Mouse (Mus musculus): Measurements from ENCODE around the gene Zfp697. TPM values are rescaled to one million over a fixed set of nuclear protein-coding genes. Genes with fewer than 3 reads are reported as not detected.

Zfp697 gene
- polyA plus RNA-seq, 1 experiment = not detected

DNA sequence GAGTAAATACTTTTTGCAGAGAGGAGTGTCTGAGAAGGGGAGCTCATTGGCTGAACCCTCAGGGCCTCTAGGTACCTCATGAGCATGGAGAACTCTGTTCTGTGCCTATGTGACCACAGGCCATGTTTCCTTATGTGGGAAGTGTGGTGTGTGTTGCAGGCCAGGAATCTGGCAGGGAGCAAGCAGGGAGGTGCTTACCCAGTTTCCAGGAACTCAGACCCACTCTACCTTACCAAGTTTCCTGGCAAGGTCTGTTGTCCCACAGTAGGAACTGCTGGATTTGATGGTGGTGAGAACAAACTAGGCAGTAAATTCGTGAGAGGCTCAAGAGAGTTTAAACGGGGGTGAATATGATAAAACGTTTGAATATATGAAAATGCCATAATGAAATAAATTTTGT lies 16.2 kb upstream of the Zfp697 start:
- no peak overlapping the region for H3K27ac ChIP-seq (ENCODE audit: insufficient read depth, low read depth, low read length)
- no peaks in the 10 kb centered on the region for H3K4me1 ChIP-seq (ENCODE audit: control insufficient read depth, insufficient read depth, low read length)
- WGBS = 93% methylated on average over 3 of the region's 3 CpGs
- no peak for TF ChIP-seq CTCF (IDR thresholded peaks at IDR 0.05; ENCODE audit: insufficient read depth, low read depth, low read length)
- TF ChIP-seq POLR2A (IDR thresholded peaks at IDR 0.05; ENCODE audit: insufficient read depth, low read depth, low read length) = no peak
- H3K4me3 ChIP-seq (ENCODE audit: insufficient read depth, low read depth, low read length) = no peak overlapping the region

- 82% methylated on average over 4 of the region's 4 CpGs for WGBS
- Histone ChIP-seq H3K27ac (ENCODE audit: insufficient read depth, low read depth, low read length) (no peak overlapping the region), H3K4me1 (ENCODE audit: control insufficient read depth, insufficient read depth, low read length) (no peaks in the 10 kb centered on the region), H3K4me3 (ENCODE audit: insufficient read depth, low read depth, low read length) (no peak overlapping the region)
- no peak for TF ChIP-seq POLR2A (IDR thresholded peaks at IDR 0.05; ENCODE audit: insufficient read depth, low read depth, low read length)
- TF ChIP-seq CTCF (IDR thresholded peaks at IDR 0.05; ENCODE audit: insufficient read depth, low read depth, low read length) = no peak
Measured at GRCm38 (mm10) chr3:98366823-98367222, 15.4 kb upstream of the Zfp697 start.

GRCm38 (mm10) chr3:98368283-98368682 lies 14.0 kb upstream of the Zfp697 start:
- H3K4me3 ChIP-seq (ENCODE audit: insufficient read depth, low read depth, low read length) = no peak overlapping the region
- WGBS = 64% methylated on average over 4 of the region's 4 CpGs
- H3K4me1 ChIP-seq (ENCODE audit: control insufficient read depth, insufficient read depth, low read length) = no peaks in the 10 kb centered on the region
- H3K27ac ChIP-seq (ENCODE audit: insufficient read depth, low read depth, low read length) = no peak overlapping the region
- TF ChIP-seq POLR2A (IDR thresholded peaks at IDR 0.05; ENCODE audit: insufficient read depth, low read depth, low read length) = no peak
- TF ChIP-seq CTCF (IDR thresholded peaks at IDR 0.05; ENCODE audit: insufficient read depth, low read depth, low read length) = no peak

DNA sequence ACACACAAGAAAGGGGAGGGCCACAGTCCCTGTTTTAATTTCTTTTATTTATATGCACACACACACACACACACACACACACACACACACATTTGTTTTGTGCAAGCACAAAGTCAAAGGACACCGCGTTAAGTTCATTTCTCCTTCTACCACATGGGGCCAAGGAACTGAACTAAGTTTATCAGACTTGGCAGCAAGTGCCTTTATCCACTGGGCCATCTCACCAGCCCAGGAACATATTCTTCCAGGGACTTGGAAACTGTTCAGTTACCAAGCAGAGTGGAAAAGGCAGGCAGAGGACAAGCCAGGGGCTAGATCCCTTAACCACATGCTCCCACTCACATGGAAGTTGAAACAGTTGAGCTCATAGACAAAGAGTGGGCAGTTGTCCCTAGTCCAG lies 13.5 kb upstream of the Zfp697 start:
- 76% methylated on average over 2 of the region's 2 CpGs for WGBS
- no peaks in the 10 kb centered on the region for H3K4me1 ChIP-seq (ENCODE audit: control insufficient read depth, insufficient read depth, low read length)

GRCm38 (mm10) chr3:98374062-98374719 lies 8.1 kb upstream of the Zfp697 start:
- no peak overlapping the region for H3K4me3 ChIP-seq (ENCODE audit: insufficient read depth, low read depth, low read length)
- no peak for TF ChIP-seq CTCF (IDR thresholded peaks at IDR 0.05; ENCODE audit: insufficient read depth, low read depth, low read length)
- TF ChIP-seq POLR2A (IDR thresholded peaks at IDR 0.05; ENCODE audit: insufficient read depth, low read depth, low read length) = no peak
- 46% methylated on average over 3 of the region's 3 CpGs for WGBS
- no peak overlapping the region for H3K27ac ChIP-seq (ENCODE audit: insufficient read depth, low read depth, low read length)
- H3K4me1 ChIP-seq (ENCODE audit: control insufficient read depth, insufficient read depth, low read length) = no peaks in the 10 kb centered on the region

More for the DNA sequence above, 13.5 kb upstream of the Zfp697 start:
- H3K27ac ChIP-seq (ENCODE audit: insufficient read depth, low read depth, low read length) = no peak overlapping the region
- TF ChIP-seq POLR2A (IDR thresholded peaks at IDR 0.05; ENCODE audit: insufficient read depth, low read depth, low read length) = no peak
- TF ChIP-seq CTCF (IDR thresholded peaks at IDR 0.05; ENCODE audit: insufficient read depth, low read depth, low read length) = no peak
- H3K4me3 ChIP-seq (ENCODE audit: insufficient read depth, low read depth, low read length) = no peak overlapping the region

DNA sequence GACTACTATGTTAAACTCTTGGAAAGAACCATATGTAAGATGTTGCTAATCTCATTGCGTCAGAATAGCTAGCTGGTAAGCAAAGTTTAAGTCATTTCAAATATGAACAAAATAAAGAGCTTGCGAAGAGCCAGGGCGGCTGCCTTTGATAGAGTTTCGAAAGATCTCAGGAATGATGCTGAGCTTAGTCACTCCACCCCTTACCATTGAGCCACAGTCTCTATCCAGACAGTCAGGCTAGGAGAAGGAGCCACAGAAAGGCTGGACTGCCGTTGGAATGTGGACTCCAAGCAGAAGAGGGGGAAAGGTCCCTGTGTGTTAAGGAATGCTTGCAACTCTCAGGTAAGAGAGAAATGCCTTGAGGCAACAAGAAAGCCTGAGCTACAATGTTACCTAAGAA lies 7.3 kb upstream of the Zfp697 start:
- WGBS = 89% methylated on average over 5 of the region's 5 CpGs
- no peak overlapping the region for H3K27ac ChIP-seq (ENCODE audit: insufficient read depth, low read depth, low read length)
- no peak overlapping the region for H3K4me3 ChIP-seq (ENCODE audit: insufficient read depth, low read depth, low read length)
- TF ChIP-seq POLR2A (IDR thresholded peaks at IDR 0.05; ENCODE audit: insufficient read depth, low read depth, low read length) (no peak), CTCF (IDR thresholded peaks at IDR 0.05; ENCODE audit: insufficient read depth, low read depth, low read length) (no peak)
- H3K4me1 ChIP-seq (ENCODE audit: control insufficient read depth, insufficient read depth, low read length) = no peaks in the 10 kb centered on the region

DNA sequence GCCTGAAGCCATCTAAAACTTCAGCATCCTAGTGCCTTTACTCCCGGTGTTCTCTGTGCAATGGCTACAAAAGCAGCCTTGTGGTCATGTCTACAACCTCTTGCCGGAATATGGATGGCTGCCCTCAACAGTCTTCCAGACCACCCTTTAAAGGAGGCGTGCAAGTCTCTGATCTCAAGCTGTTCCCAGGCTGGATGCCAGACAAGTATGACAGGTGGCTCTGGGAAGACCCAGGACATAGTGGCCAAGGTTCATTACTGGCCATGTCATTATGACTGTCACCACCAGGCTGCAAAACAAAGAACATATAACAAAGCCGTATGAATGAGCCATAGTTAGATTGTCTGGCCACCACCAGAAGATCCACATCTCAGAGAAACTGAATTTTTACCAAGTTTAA lies 4.0 kb upstream of the Zfp697 start:
- 85% methylated on average over 4 of the region's 4 CpGs for WGBS
- Histone ChIP-seq H3K4me1 (ENCODE audit: control insufficient read depth, insufficient read depth, low read length) (peaks cover 5% of the 10 kb centered on the region), H3K4me3 (ENCODE audit: insufficient read depth, low read depth, low read length) (no peak overlapping the region), H3K27ac (ENCODE audit: insufficient read depth, low read depth, low read length) (no peak overlapping the region)
- TF ChIP-seq POLR2A (IDR thresholded peaks at IDR 0.05; ENCODE audit: insufficient read depth, low read depth, low read length) (no peak), CTCF (IDR thresholded peaks at IDR 0.05; ENCODE audit: insufficient read depth, low read depth, low read length) (no peak)

GRCm38 (mm10) chr3:98379236-98379635 lies 3.0 kb upstream of the Zfp697 start:
- peaks cover 5% of the 10 kb centered on the region for H3K4me1 ChIP-seq (ENCODE audit: control insufficient read depth, insufficient read depth, low read length)
- H3K4me3 ChIP-seq (ENCODE audit: insufficient read depth, low read depth, low read length) = no peak overlapping the region
- no peak overlapping the region for H3K27ac ChIP-seq (ENCODE audit: insufficient read depth, low read depth, low read length)
- TF ChIP-seq CTCF (IDR thresholded peaks at IDR 0.05; ENCODE audit: insufficient read depth, low read depth, low read length) (no peak), POLR2A (IDR thresholded peaks at IDR 0.05; ENCODE audit: insufficient read depth, low read depth, low read length) (no peak)
- WGBS = 49% methylated on average over 7 of the region's 7 CpGs

GRCm38 (mm10) chr3:98381677-98382245 lies 500 bp upstream of the Zfp697 start:
- Histone ChIP-seq H3K4me1 (ENCODE audit: control insufficient read depth, insufficient read depth, low read length) (peaks cover 7% of the 10 kb centered on the region), H3K4me3 (ENCODE audit: insufficient read depth, low read depth, low read length) (peak overlapping the region; percentile 84), H3K27ac (ENCODE audit: insufficient read depth, low read depth, low read length) (no peak overlapping the region)
- TF ChIP-seq CTCF (IDR thresholded peaks at IDR 0.05; ENCODE audit: insufficient read depth, low read depth, low read length) = no peak
- no peak for TF ChIP-seq POLR2A (IDR thresholded peaks at IDR 0.05; ENCODE audit: insufficient read depth, low read depth, low read length)
- 8% methylated on average over 17 of the region's 17 CpGs for WGBS

All from olfactory bulb, adult 2 months (tissue).